Mouse (Mus musculus): ENCODE results near the gene Mapk10. TPM values are rescaled to one million over a fixed set of nuclear protein-coding genes. Genes with fewer than 3 reads are reported as not detected.

Gene Mapk10
- total RNA-seq (2021): 100 to 1,000 TPM; 226 to 253 TPM

- peak; percentile 81 for DNase-seq
- intact Hi-C loops (cut with DNase I): loop anchor here (10.0 kb wide), 1 partner anchor 124 kb away; no protein-coding TSS in a partner anchor
These were observed at the start of gene Mapk10 for GRCm38 (mm10) chr5:103211101-103211848. Gene Mapk10, minus strand, starts transcription at chr5:103211334.

- intact Hi-C loops (cut with DNase I): no loop called here
- DNase-seq: no peak
These were observed 45.0 kb upstream of the Mapk10 start for GRCm38 (mm10) chr5:103256144-103256543.

GRCm38 (mm10) chr5:103242430-103242829 is 31.3 kb upstream of the Mapk10 start:
- intact Hi-C loops (cut with DNase I): no loop called here
- no peak for DNase-seq

GRCm38 (mm10) chr5:103231822-103232221 is 20.7 kb upstream of the Mapk10 start:
- DNase-seq: no peak
- intact Hi-C loops (cut with DNase I): no loop called here

GRCm38 (mm10) chr5:103230334-103230733 is 19.2 kb upstream of the Mapk10 start:
- intact Hi-C loops (cut with DNase I): no loop called here

GRCm38 (mm10) chr5:103229321-103229720 is 18.2 kb upstream of the Mapk10 start:
- intact Hi-C loops (cut with DNase I): no loop called here

More at GRCm38 (mm10) chr5:103230334-103230733, 19.2 kb upstream of the Mapk10 start:
- DNase-seq: no peak

GRCm38 (mm10) chr5:103221997-103222396 is 10.9 kb upstream of the Mapk10 start:
- DNase-seq: no peak
- intact Hi-C loops (cut with DNase I): no loop called here

More at GRCm38 (mm10) chr5:103229321-103229720, 18.2 kb upstream of the Mapk10 start:
- no peak for DNase-seq

- DNase-seq: no peak
- intact Hi-C loops (cut with DNase I): loop anchor here (10.0 kb wide), 1 partner anchor 124 kb away; no protein-coding TSS in a partner anchor
These were observed 490 bp downstream of the Mapk10 start for GRCm38 (mm10) chr5:103210644-103211043.

GRCm38 (mm10) chr5:103210018-103210417 is 1.1 kb downstream of the Mapk10 start:
- intact Hi-C loops (cut with DNase I): loop anchor here (10.0 kb wide), 1 partner anchor 125 kb away; no protein-coding TSS in a partner anchor
- peak; percentile 71 for DNase-seq

GRCm38 (mm10) chr5:103209486-103209885 is 1.6 kb downstream of the Mapk10 start:
- intact Hi-C loops (cut with DNase I): loop anchor here (10.0 kb wide), 2 partner anchors 105 to 185 kb away; no protein-coding TSS in a partner anchor
- no peak for DNase-seq

- intact Hi-C loops (cut with DNase I): loop anchor here (10.0 kb wide), 2 partner anchors 104 to 184 kb away; no protein-coding TSS in a partner anchor
- peak; percentile 62 for DNase-seq
These were observed 2.3 kb downstream of the Mapk10 start for GRCm38 (mm10) chr5:103208869-103209268.

- intact Hi-C loops (cut with DNase I): loop anchor here (10.0 kb wide), 2 partner anchors 103 to 183 kb away; no protein-coding TSS in a partner anchor
- no peak for DNase-seq
These were observed 3.1 kb downstream of the Mapk10 start for GRCm38 (mm10) chr5:103208021-103208511.

GRCm38 (mm10) chr5:103197796-103198325 is 13.3 kb downstream of the Mapk10 start:
- no peak for DNase-seq
- intact Hi-C loops (cut with DNase I): no loop called here

GRCm38 (mm10) chr5:103194549-103194948 is 16.6 kb downstream of the Mapk10 start:
- intact Hi-C loops (cut with DNase I): no loop called here

GRCm38 (mm10) chr5:103193700-103194099 is 17.4 kb downstream of the Mapk10 start:
- intact Hi-C loops (cut with DNase I): no loop called here
- DNase-seq: no peak

More at GRCm38 (mm10) chr5:103194549-103194948, 16.6 kb downstream of the Mapk10 start:
- DNase-seq: no peak

- intact Hi-C loops (cut with DNase I): no loop called here
- no peak for DNase-seq
These were observed 19.6 kb downstream of the Mapk10 start for GRCm38 (mm10) chr5:103191577-103191976.

GRCm38 (mm10) chr5:103184256-103184655 is 26.9 kb downstream of the Mapk10 start:
- intact Hi-C loops (cut with DNase I): no loop called here

GRCm38 (mm10) chr5:103181622-103182021 is 29.5 kb downstream of the Mapk10 start:
- DNase-seq: no peak
- intact Hi-C loops (cut with DNase I): no loop called here

More at GRCm38 (mm10) chr5:103184256-103184655, 26.9 kb downstream of the Mapk10 start:
- DNase-seq: no peak

GRCm38 (mm10) chr5:103177010-103177409 is 34.1 kb downstream of the Mapk10 start:
- no peak for DNase-seq
- intact Hi-C loops (cut with DNase I): no loop called here

- DNase-seq: no peak
- intact Hi-C loops (cut with DNase I): no loop called here
These were observed 35.1 kb downstream of the Mapk10 start for GRCm38 (mm10) chr5:103175989-103176388.

- intact Hi-C loops (cut with DNase I): no loop called here
- no peak for DNase-seq
These were observed 36.5 kb downstream of the Mapk10 start for GRCm38 (mm10) chr5:103174607-103175006.
